Mouse (Mus musculus) liver, embryonic 14.5 days (tissue): ENCODE results near the gene B3galt4.

Source experiments
- CTCF ChIP-seq: IDR thresholded peaks from 2 replicates; pipeline ENCODE4 v1.5.1; 2016; ENCODE audit warnings: antibody characterized with exemption, low read depth, control low read depth
- EP300 ChIP-seq: IDR thresholded peaks from 2 replicates; pipeline ENCODE4 v1.6.1; 2016; ENCODE audit warnings: antibody characterized with exemption, low read depth

- TF ChIP-seq EP300, result no peak
- TF ChIP-seq CTCF, result no peak
Measured at GRCm38 (mm10) chr17:33943454-33943853, 7.8 kb downstream of the B3galt4 start.
